Mouse (Mus musculus): ENCODE measurements around the gene Pou2f3. TPM values are rescaled to one million over a fixed set of nuclear protein-coding genes. Genes with fewer than 3 reads are reported as not detected.

Pou2f3 gene
- polyA plus RNA-seq, 1 experiment from 2014 or later, result not detected

DNA sequence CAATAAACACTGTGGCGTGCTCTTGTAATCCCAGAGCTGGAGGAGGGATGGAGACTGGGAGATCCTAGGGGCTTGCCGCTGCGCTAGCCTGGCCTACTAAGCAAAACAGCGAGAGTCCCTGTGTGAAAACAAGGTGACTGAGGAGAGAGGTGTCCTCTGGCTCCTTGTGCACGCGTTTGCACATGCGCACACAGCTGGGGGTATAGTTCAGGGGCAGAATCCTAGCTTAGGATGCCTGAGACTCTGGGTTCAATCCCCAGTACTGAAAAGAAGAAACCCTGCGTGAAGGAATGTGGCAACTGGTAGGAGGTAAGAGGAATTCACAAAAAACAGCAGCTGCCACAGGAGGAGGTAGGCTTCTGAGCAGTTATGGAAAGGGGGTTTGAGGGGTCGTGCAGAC, 16.2 kb downstream of the Pou2f3 start:
- Histone ChIP-seq H3K4me1 (peaks cover 10% of the 10 kb centered on the region), H3K27ac (no peak overlapping the region), H3K4me3 (no peak overlapping the region), H3K36me3 (replicated peaks) (no peaks in the 10 kb centered on the region), H3K27me3 (ENCODE audit: poor library complexity, severe bottlenecking) (peaks cover 36% of the 10 kb centered on the region), H3K9me3 (no peaks in the 10 kb centered on the region)
- 14% methylated on average over 9 of the region's 9 CpGs for WGBS
- no peak for DNase-seq (ENCODE audit: extremely low spot score, low spot score)

DNA sequence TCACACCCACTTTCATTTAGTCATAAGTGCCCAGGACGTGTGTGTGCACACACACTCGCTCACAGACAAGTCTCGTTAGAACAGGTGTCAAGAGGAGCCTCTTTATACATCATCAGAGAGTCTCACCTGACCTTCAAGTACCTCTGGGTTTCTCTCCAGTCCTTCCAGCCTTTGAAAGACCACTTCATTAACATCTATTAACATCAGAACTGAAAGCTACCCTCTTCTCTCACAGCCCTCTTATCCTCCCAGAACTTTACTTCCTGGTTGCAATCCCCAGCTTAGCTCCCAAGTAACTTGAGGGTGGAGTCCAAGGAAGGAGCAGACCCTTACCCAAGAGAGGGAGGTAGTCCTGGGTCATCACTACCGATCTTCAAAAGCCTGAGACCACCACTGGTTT, 18.6 kb downstream of the Pou2f3 start:
- Histone ChIP-seq H3K27me3 (ENCODE audit: poor library complexity, severe bottlenecking) (peaks cover 27% of the 10 kb centered on the region), H3K27ac (no peak overlapping the region), H3K9me3 (no peaks in the 10 kb centered on the region), H3K36me3 (replicated peaks) (no peaks in the 10 kb centered on the region), H3K4me3 (no peak overlapping the region), H3K4me1 (peaks cover 19% of the 10 kb centered on the region)
- WGBS, result 56% methylated on average over 4 of the region's 4 CpGs
- DNase-seq (ENCODE audit: extremely low spot score, low spot score), result no peak

DNA sequence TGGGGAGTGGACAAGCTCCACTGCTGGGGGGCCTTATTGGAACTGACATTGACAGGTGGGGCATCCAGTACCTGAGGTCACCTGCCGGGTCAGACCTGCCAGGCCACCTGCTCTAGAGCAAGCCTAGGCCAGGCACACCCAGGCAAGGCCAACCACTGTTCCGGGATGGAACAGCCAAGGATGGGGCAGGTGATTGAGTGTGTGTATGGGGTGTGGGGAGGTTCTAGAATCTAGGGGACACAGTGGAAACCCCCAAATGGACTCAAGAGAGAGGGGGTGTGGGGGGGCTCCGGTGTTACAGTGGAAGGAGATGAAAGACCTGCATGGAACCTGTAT, 21.2 kb downstream of the Pou2f3 start:
- Histone ChIP-seq H3K27me3 (ENCODE audit: poor library complexity, severe bottlenecking) (peaks cover 13% of the 10 kb centered on the region), H3K27ac (no peak overlapping the region), H3K36me3 (replicated peaks) (no peaks in the 10 kb centered on the region), H3K4me3 (no peak overlapping the region), H3K4me1 (peaks cover 12% of the 10 kb centered on the region), H3K9me3 (no peaks in the 10 kb centered on the region)
- 71% methylated on average over 3 of the region's 3 CpGs for WGBS
- DNase-seq (ENCODE audit: extremely low spot score, low spot score), result no peak

DNA sequence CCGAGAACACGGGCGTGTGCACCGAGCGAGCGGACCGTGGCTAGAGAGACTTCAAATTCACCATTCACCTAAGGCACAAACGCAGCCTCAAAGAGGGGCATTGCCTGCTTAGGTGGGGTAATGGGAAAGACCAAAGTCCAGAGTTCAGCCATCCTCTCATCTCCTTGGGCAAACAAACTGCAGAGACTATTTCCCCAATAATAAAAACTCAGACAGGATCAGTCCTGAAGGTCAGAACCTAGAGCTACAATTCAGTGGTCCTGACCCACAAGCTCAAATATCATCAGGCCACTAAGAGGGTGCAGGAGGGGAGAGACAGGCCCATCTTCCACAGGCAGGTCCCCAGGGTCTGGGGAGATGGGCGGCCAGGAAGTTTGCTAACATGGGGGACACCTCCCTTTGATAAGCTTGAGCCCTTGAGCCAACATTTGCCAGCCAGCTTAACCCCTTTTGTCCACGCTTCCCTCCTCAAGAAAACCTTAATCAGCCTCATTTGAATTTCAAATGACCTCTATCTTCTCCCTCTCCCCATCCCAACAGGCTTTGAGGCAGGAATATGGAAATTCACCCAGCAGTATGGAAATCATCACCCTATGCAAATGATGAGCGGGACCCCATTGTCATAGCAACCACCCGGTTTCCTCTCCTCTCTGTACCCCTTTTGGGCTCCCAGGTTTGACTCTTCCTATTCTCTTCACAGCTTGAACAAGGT, 21.7 kb downstream of the Pou2f3 start:
- H3K9me3 ChIP-seq, result no peaks in the 10 kb centered on the region
- WGBS, result 64% methylated on average over 12 of the region's 12 CpGs
- no peak overlapping the region for H3K27ac ChIP-seq
- no peak overlapping the region for H3K4me3 ChIP-seq
- H3K27me3 ChIP-seq (ENCODE audit: poor library complexity, severe bottlenecking), result peaks cover 8% of the 10 kb centered on the region
- DNase-seq (ENCODE audit: extremely low spot score, low spot score), result no peak
- no peaks in the 10 kb centered on the region for H3K36me3 ChIP-seq (replicated peaks)
- peaks cover 10% of the 10 kb centered on the region for H3K4me1 ChIP-seq

DNA sequence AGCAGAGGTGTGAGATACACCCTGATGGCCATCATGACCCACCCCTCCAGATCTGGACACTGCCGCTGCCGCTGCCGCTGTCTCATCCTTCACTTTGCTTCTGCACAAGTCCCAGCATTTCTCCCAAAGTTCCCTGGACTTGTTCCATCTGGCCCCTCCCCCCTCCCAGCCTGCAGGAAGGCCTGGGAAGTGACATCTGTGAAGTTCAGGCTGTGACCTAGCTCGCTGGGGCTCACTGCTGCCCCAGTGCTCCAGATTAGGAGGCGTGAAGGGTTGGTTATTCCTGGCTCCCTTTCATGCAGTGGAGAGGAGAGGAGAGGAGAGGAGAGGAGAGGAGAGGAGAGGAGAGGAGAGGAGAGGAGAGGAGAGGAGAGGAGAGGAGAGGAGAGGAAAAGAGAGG, 30.6 kb downstream of the Pou2f3 start:
- Histone ChIP-seq H3K27ac (no peak overlapping the region), H3K4me3 (no peak overlapping the region), H3K9me3 (no peaks in the 10 kb centered on the region), H3K27me3 (ENCODE audit: poor library complexity, severe bottlenecking) (no peaks in the 10 kb centered on the region), H3K36me3 (replicated peaks) (no peaks in the 10 kb centered on the region), H3K4me1 (0 out of 2 replicates have a peak, but pooled peaks cover 9% of the 10 kb centered on the region)
- DNase-seq (ENCODE audit: extremely low spot score, low spot score), result no peak
- 70% methylated on average over 5 of the region's 5 CpGs for WGBS

DNA sequence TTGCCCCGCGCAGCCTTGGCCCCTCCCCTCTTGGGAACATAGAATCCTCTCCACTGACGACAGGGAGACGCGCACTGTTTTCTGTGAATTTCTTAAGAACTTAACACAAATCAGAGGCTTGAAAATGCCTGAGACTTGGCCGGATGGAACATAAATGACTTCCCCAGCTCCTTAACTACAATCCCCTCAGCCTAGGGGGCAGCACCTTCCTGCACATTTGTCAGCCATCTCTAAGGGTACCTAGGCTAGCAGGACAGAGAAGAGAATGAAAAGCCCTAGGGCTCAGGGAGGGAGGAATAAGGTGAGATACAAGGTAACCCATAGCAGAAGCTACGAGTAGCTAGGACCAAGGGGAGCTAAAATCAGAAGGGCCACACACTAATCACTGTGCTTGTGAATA, 32.0 kb downstream of the Pou2f3 start:
- H3K4me1 ChIP-seq, result 0 out of 2 replicates have a peak, but pooled peaks cover 9% of the 10 kb centered on the region
- H3K36me3 ChIP-seq (replicated peaks), result no peaks in the 10 kb centered on the region
- no peaks in the 10 kb centered on the region for H3K27me3 ChIP-seq (ENCODE audit: poor library complexity, severe bottlenecking)
- 61% methylated on average over 7 of the region's 7 CpGs for WGBS
- no peak for DNase-seq (ENCODE audit: extremely low spot score, low spot score)
- no peak overlapping the region for H3K27ac ChIP-seq
- no peaks in the 10 kb centered on the region for H3K9me3 ChIP-seq
- H3K4me3 ChIP-seq, result no peak overlapping the region

DNA sequence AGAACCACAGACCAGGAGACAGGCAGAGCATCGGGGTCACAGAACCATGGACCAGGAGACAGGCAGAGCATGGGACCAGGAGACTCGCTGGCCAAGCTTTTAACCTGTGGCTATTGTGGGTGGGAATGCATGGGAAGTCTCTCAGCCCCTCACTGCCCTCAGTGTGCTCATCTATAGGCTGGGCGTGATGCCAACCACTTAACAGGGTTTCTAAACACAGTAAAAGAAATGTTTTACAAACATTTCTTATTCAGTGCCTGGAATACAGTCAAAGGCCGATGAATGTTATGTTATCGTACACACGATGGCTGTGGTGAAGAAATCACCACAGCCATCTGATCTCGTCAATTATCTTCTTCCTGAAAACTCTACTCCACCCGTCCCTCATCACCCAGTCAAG, 43.1 kb downstream of the Pou2f3 start:
- Histone ChIP-seq H3K9me3 (no peaks in the 10 kb centered on the region), H3K4me3 (no peak overlapping the region), H3K27me3 (ENCODE audit: poor library complexity, severe bottlenecking) (no peaks in the 10 kb centered on the region), H3K4me1 (no peaks in the 10 kb centered on the region), H3K27ac (no peak overlapping the region), H3K36me3 (replicated peaks) (no peaks in the 10 kb centered on the region)
- WGBS, result 90% methylated on average over 8 of the region's 8 CpGs
- no peak for DNase-seq (ENCODE audit: extremely low spot score, low spot score)

DNA sequence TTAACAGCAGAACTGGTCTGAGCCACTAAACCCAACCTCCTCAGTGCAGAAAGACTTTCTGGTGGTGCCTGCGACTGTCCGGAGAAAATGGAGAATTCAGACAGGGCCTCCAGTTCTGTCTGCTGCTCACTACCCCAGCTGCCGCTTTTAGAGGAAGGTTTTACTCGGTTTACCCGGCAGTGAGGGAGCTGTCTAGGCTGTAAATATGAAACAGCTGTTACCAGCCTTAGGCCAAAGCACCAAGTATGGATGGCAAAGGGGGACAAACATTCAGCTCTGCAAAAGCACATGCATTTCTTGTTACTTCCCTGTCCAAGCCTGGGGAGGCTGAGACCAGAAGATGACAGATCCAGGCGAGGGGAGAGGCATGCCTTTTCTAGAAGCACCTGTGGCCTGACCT, 43.8 kb downstream of the Pou2f3 start:
- Histone ChIP-seq H3K9me3 (no peaks in the 10 kb centered on the region), H3K4me3 (no peak overlapping the region), H3K36me3 (replicated peaks) (no peaks in the 10 kb centered on the region), H3K27me3 (ENCODE audit: poor library complexity, severe bottlenecking) (no peaks in the 10 kb centered on the region), H3K27ac (no peak overlapping the region), H3K4me1 (no peaks in the 10 kb centered on the region)
- no peak for DNase-seq (ENCODE audit: extremely low spot score, low spot score)
- 74% methylated on average over 6 of the region's 6 CpGs for WGBS

DNA sequence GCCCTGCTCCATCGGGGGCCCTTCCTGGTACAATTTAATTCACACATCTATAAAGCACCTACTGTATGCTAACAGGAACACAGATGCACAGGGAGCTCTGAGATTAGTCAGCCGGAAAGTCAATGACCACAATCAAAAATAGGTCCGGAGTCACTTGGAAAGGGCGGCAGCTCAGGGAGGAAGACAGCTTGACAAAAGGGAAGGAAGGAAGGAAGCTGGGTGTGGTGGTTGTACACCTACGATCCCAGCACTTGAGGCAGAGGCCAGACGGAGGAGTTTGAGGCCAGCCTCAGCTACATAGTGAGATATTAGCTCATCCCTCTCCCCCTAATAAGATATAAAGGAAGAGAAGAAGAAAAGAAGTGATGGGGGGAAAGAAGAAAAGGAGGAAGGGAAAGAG, 54.2 kb downstream of the Pou2f3 start:
- no peak for DNase-seq (ENCODE audit: extremely low spot score, low spot score)
- 85% methylated on average over 6 of the region's 6 CpGs for WGBS
- H3K4me3 ChIP-seq, result no peak overlapping the region
- no peak overlapping the region for H3K27ac ChIP-seq
- no peaks in the 10 kb centered on the region for H3K4me1 ChIP-seq
- H3K36me3 ChIP-seq (replicated peaks), result no peaks in the 10 kb centered on the region
- no peaks in the 10 kb centered on the region for H3K27me3 ChIP-seq (ENCODE audit: poor library complexity, severe bottlenecking)
- no peaks in the 10 kb centered on the region for H3K9me3 ChIP-seq

DNA sequence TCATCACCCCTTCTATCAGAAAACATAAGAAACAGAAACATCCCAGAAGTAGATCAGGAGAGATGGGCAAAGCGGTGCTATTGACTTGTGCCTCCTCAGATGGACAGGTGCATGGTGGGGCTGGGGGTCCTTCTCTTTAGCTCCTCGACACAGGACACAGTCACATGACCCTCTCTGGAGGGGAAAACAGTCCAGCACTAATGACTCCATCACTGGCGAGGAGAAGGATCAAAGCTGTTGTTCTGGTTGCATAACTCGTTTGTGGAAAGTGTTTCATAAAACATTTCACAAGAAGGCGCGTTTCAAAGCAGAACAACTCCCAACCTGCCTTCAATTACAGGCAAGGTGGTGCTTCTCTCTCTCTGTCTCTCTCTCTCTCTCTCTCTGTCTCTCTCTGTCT, 58.4 kb downstream of the Pou2f3 start:
- Histone ChIP-seq H3K9me3 (no peaks in the 10 kb centered on the region), H3K36me3 (replicated peaks) (no peaks in the 10 kb centered on the region), H3K27me3 (ENCODE audit: poor library complexity, severe bottlenecking) (no peaks in the 10 kb centered on the region), H3K4me1 (0 out of 2 replicates have a peak, but pooled peaks cover 6% of the 10 kb centered on the region), H3K4me3 (no peak overlapping the region), H3K27ac (no peak overlapping the region)
- no peak for DNase-seq (ENCODE audit: extremely low spot score, low spot score)
- WGBS, result 89% methylated on average over 6 of the region's 6 CpGs

DNA sequence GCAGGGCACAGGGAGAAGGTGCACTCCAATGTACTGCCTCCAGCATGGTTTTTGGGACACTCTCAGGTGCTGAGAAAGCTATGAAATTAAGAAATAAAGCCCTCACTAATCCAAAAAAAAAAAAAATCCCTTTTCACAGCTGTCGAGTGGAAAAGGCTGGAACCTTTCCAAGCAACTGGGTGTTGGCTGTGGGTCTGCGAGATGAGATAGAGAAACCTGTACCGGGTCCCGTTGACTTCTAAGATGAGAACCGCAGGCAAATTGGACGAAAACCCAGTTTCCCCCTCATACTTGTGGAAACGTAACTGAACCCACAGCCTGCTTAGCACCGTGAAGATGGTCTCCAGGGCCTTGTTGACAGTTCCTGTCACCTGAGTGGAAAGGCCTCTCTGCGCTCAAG, 59.2 kb downstream of the Pou2f3 start:
- Histone ChIP-seq H3K36me3 (replicated peaks) (no peaks in the 10 kb centered on the region), H3K27me3 (ENCODE audit: poor library complexity, severe bottlenecking) (no peaks in the 10 kb centered on the region), H3K9me3 (no peaks in the 10 kb centered on the region), H3K4me3 (no peak overlapping the region), H3K4me1 (0 out of 2 replicates have a peak, but pooled peaks cover 6% of the 10 kb centered on the region), H3K27ac (no peak overlapping the region)
- no peak for DNase-seq (ENCODE audit: extremely low spot score, low spot score)
- 86% methylated on average over 9 of the region's 9 CpGs for WGBS

DNA sequence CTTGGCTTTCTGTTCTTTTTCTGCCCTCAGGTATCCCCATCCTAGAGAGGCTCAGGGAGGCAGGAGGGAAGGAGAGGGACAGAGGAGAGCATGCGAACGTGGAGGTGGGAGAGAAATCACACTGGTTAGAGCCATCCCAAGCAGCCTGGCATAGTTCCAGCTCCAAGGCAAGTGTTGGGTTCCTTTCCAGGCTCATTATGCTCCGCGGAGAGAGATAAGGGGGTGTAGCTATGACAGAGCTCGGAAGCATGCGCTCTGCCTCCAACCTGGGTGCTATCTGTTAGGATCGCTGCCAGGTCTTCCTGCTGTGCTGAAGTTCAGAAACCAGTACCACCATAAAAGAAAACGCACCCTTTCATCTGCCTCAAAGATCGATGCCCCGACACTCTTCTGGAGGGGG, 60.1 kb downstream of the Pou2f3 start:
- Histone ChIP-seq H3K36me3 (replicated peaks) (no peaks in the 10 kb centered on the region), H3K27me3 (ENCODE audit: poor library complexity, severe bottlenecking) (no peaks in the 10 kb centered on the region), H3K27ac (no peak overlapping the region), H3K4me3 (no peak overlapping the region), H3K9me3 (no peaks in the 10 kb centered on the region), H3K4me1 (0 out of 2 replicates have a peak, but pooled peaks cover 6% of the 10 kb centered on the region)
- 84% methylated on average over 10 of the region's 10 CpGs for WGBS
- DNase-seq (ENCODE audit: extremely low spot score, low spot score), result no peak

DNA sequence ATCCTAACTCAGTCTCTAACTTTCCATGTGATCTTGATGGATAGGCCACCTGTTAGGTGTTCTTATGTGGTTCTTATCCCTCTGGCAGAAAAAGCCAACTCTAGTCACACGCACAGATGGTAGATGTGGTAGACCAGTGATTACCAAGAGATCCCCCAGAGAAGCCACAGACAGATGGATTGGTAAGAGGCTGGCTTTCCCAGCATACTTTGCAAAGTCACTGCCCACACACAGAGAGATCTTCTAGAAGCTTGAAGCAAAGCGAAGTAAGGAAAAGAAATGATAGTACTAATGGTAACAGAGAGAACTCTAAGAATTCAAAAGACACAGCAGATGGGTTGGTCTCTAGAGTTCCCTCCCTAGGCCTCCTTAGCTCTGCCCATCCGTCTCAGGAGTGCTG, 60.7 kb downstream of the Pou2f3 start:
- H3K36me3 ChIP-seq (replicated peaks), result no peaks in the 10 kb centered on the region
- no peak overlapping the region for H3K4me3 ChIP-seq
- no peaks in the 10 kb centered on the region for H3K27me3 ChIP-seq (ENCODE audit: poor library complexity, severe bottlenecking)
- 0 out of 2 replicates have a peak, but pooled peaks cover 6% of the 10 kb centered on the region for H3K4me1 ChIP-seq
- DNase-seq (ENCODE audit: extremely low spot score, low spot score), result no peak
- WGBS, result 77% methylated on average over 3 of the region's 3 CpGs
- no peak overlapping the region for H3K27ac ChIP-seq
- H3K9me3 ChIP-seq, result no peaks in the 10 kb centered on the region

DNA sequence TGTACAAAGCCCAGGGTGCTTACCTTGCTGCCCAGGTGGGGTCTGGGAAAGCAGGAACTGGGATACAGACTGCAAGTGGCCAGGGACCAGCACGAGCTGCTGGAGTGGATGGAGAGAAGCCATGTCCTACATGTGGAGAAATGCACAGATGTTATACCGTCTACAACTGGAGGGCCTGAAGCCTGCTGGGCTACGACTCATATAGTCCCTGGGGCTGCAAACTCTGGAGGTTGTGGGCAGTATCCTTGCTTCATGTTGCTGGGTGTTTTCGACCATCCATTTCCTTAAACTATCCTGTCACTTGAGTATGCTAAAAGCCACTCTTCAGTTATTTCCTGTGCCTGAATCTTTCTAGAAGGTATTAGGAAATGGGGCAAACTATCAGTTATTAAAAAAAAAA, 65.0 kb downstream of the Pou2f3 start:
- 86% methylated on average over 4 of the region's 4 CpGs for WGBS

More for the DNA sequence above, 65.0 kb downstream of the Pou2f3 start:
- no peak overlapping the region for H3K4me3 ChIP-seq
- H3K27ac ChIP-seq, result no peak overlapping the region
- no peaks in the 10 kb centered on the region for H3K36me3 ChIP-seq (replicated peaks)
- H3K9me3 ChIP-seq, result no peaks in the 10 kb centered on the region
- no peak for DNase-seq (ENCODE audit: extremely low spot score, low spot score)
- H3K4me1 ChIP-seq, result peaks cover 10% of the 10 kb centered on the region; the same call in 1 of the 2 replicates
- 0 out of 2 replicates have a peak, but pooled peaks cover 3% of the 10 kb centered on the region for H3K27me3 ChIP-seq (ENCODE audit: poor library complexity, severe bottlenecking)
